Mouse (Mus musculus) lung, postnatal 36 days (tissue): ENCODE measurements around the gene Hfe.
"Not testable (repeated sequence)": the region's sequence is repeated elsewhere in the genome, so short reads cannot be mapped to it uniquely, and the experiment has no call there.

Source experiments
- DNase-seq: peaks from one replicate; pipeline ENCODE4 v3.0.0; 2022; ENCODE audit warnings: mixed read lengths

Hfe gene

GRCm38 (mm10) chr13:23708041-23708440 is 2.6 kb downstream of the Hfe start:
- DNase-seq: no peak

GRCm38 (mm10) chr13:23706771-23707170 is 3.9 kb downstream of the Hfe start:
- DNase-seq: no peak

GRCm38 (mm10) chr13:23705751-23706356 is 4.8 kb downstream of the Hfe start:
- no peak for DNase-seq

GRCm38 (mm10) chr13:23702801-23703200 is 7.9 kb downstream of the Hfe start:
- DNase-seq: not testable (repeated sequence)

- DNase-seq: no peak
These were observed 8.4 kb downstream of the Hfe start for GRCm38 (mm10) chr13:23702220-23702619.

- peak; percentile 92 for DNase-seq
These were observed 9.7 kb downstream of the Hfe start for GRCm38 (mm10) chr13:23700786-23701520.

- no peak for DNase-seq
These were observed 10.9 kb downstream of the Hfe start for GRCm38 (mm10) chr13:23699767-23700166.

- no peak for DNase-seq
These were observed 11.7 kb downstream of the Hfe start for GRCm38 (mm10) chr13:23698996-23699395.

GRCm38 (mm10) chr13:23698300-23698693 is 12.4 kb downstream of the Hfe start, which contains the start of gene Hist1h4c:
Gene Hist1h4c, minus strand, starts transcription at chr13:23698454.
- peak; percentile 99 for DNase-seq

GRCm38 (mm10) chr13:23697491-23698299 is 13.0 kb downstream of the Hfe start:
- DNase-seq: peak; percentile 76

- no peak for DNase-seq
These were observed 14.6 kb downstream of the Hfe start for GRCm38 (mm10) chr13:23696061-23696474.

- no peak for DNase-seq
These were observed 15.1 kb downstream of the Hfe start, which contains the start of gene Hist1h1t for GRCm38 (mm10) chr13:23695514-23695913. Gene Hist1h1t, plus strand, starts transcription at chr13:23695814.

- DNase-seq: no peak
These were observed 15.7 kb downstream of the Hfe start for GRCm38 (mm10) chr13:23694956-23695355.

- DNase-seq: no peak
These were observed 16.7 kb downstream of the Hfe start for GRCm38 (mm10) chr13:23693856-23694440.

- no peak for DNase-seq
These were observed 21.2 kb downstream of the Hfe start for GRCm38 (mm10) chr13:23689459-23689858.

GRCm38 (mm10) chr13:23688956-23689355 is 21.7 kb downstream of the Hfe start:
- DNase-seq: no peak

- DNase-seq: no peak
These were observed 22.7 kb downstream of the Hfe start for GRCm38 (mm10) chr13:23687907-23688306.

GRCm38 (mm10) chr13:23687181-23687580 is 23.5 kb downstream of the Hfe start:
- DNase-seq: no peak

- no peak for DNase-seq
These were observed 24.7 kb downstream of the Hfe start for GRCm38 (mm10) chr13:23685966-23686365.

- peak; percentile 45 for DNase-seq
These were observed 25.4 kb downstream of the Hfe start for GRCm38 (mm10) chr13:23685121-23685861.

GRCm38 (mm10) chr13:23684295-23684945 is 26.2 kb downstream of the Hfe start:
- peak; percentile 88 for DNase-seq
